Mouse (Mus musculus) layer of hippocampus, postnatal 36 days (tissue): ENCODE measurements around the gene Gm38431. TPM values are rescaled to one million over a fixed set of nuclear protein-coding genes. Genes with fewer than 3 reads are reported as not detected.

Experiments
- DNase-seq, 2 experiments: peaks; one replicate each; pipeline ENCODE4 v3.0.0; 2022
- total RNA-seq, 2 experiments: library from RNA; stranded (reverse); gene quantifications; 2 replicates each; pipeline ENCODE4 v1.2.3; 2021

Gene Gm38431
- total RNA-seq, 2 experiments from 2014 or later, result 4.8 to 5.0 TPM

DNA sequence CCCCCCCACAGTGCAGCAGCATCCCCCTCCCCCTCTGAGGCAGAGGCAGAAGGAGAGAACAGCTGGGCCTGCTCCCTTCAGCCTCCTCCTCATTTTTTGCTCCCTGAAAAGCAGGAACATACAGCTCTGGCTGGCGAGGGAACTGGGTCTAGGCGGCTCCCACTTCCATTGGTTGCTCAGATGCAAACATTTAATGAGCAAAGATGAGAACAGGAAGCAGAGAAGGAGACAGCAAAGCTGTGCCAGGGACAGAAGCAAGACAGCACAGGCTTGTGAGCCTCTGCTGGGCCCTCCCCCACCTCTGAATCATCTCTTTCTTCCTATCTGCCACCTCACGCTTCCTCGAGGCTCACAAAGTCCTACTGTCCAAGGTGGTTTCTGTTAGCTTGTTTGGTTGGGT is 50.5 kb downstream of the Gm38431 start:
- DNase-seq, result peak; percentile 73 to 77

DNA sequence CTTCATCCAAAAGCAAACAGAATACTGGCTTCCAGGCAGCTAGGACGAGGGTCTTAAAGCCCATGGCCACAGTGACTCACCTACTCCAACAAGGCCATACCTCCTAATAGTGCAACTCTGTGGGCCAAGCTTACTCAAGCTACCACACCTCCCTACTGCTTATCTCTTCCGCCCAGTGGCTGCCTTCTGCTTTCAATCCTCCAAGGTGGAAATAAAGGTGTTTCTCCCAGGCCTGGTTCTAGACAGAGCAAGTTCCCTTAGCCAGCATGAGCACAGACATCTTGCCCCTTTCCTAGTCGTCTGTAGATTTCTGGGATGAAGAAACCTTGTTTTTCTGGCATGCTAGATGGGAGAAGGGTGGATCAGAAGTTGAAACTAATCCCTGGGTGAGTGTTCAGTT is 52.0 kb downstream of the Gm38431 start:
- no peak for DNase-seq

DNA sequence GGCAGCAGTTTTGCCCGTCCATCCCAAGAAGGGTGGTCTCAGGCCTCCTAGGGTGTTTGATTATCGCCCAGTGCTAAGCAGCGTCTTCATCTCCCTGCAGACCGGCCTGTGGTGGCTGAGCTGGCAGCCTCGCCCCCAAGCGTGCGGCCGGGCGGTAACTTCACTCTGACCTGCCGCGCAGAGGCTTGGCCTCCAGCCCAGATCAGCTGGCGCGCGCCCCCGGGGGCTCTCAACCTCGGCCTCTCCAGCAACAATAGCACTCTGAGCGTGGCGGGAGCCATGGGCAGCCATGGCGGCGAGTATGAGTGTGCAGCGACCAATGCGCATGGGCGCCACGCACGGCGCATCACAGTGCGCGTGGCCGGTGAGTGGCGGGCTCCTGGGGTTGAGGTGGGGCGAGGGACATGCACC is 54.3 kb downstream of the Gm38431 start:
- peak; percentile 49 to 53 for DNase-seq

DNA sequence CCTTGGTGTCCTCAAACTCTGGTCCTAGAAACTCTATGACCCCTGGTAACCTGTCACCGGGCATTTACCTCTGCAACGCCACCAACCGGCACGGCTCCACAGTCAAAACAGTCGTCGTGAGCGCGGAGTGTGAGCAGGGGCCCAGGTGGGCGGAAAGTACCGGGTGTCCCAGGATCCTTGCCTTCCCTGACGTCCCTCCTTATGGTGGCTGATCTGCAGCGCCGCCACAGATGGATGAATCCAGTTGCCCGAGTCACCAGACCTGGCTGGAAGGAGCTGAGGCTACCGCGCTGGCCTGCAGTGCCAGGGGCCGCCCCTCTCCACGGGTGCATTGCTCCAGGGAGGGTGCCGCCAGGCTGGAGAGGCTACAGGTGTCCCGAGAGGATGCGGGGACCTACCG is 55.1 kb downstream of the Gm38431 start:
- DNase-seq, result no peak

DNA sequence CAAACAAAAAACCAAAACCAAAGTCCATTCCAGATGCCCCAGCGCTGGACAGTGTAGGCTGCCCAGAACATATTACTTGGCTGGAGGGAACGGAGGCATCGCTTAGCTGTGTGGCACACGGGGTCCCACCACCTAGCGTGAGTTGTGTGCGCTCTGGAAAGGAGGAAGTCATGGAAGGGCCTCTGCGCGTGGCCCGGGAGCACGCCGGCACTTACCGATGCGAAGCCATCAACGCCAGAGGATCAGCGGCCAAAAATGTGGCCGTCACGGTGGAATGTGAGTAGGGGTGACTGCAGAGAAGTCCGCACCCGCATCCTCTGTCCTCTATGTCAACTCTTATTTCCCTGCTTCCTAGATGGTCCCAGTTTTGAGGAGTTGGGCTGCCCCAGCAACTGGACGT is 55.6 kb downstream of the Gm38431 start:
- no peak for DNase-seq

DNA sequence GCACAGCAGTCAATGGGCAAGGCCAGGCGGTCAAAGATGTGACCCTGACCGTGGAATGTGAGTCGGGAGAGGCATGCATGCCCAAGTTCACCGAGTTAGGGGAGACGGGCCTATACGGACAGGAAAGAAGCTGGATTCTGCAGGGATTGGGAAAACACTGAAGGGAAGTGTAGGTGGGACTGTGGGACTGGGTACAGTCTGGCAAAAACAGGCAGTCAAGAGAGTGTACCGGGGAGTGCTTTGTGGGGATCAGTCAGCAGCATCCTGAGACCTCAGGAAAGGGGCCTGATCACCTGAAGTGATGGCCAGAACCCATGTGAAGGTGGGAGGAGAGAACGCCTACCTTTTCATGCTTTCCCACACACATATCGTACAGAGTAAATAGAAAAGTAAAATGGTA is 56.2 kb downstream of the Gm38431 start:
- no peak for DNase-seq

DNA sequence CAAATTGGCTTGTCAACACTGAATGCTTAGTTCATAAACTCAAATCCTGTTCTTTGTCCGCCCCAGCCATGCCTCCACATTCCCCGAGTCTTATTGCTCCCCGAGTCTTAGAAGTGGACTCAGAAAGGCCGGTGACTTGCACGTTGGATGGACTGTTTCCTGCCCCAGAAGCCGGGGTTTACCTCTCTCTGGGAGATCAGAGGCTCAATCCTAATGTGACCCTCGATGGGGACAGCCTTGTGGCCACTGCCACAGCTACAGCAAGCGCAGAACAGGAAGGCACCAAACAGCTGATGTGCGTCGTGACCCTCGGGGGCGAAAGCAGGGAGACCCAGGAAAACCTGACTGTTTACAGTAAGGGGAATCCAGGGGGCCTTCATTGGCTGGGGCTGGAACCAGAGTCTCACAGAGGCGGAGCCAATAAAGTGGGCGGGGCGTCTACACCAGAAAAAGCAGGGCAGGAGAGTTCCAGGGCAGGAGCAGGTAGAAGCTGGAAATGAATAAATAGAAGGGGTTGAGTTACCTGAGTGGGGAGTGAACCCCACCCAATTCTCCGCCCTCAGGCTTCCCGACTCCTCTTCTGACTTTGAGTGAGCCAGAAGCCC is 57.2 kb downstream of the Gm38431 start:
- DNase-seq, result peak in 1 of 2 experiments; percentile 17

DNA sequence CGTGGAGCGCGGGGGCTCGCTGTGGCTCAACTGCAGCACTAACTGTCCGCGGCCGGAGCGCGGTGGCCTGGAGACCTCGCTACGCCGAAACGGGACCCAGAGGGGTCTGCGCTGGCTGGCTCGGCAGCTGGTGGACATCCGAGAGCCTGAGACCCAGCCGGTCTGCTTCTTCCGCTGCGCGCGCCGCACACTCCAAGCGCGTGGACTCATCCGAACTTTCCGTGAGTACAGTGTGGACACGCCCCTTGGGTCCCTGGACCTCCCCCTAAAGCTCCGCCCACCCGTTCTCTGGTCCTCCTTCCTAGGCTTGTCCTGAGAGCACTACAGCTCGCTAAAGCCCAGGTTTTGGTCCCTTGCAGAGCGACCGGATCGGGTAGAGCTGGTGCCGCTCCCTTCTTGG is 58.7 kb downstream of the Gm38431 start:
- DNase-seq, result peak; percentile 70 to 74

DNA sequence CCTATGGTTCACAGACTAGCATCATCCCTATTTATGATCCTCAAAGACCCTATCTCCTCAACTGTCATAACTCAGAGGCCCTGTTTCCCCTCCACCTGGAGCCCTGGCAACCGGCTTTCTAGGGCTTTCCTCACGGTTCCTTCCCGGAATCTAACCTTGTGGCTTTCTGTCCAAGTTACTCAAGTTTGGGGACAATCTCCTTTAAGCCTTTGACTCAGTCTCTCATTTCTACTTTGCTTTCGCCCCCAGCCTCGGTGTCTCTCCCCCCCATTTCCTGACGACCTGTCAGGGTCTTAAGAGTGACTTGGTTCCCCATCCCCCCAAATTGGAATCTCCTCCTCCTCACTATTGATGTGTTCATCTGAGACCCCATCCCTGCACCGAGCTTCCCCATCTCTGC is 59.3 kb downstream of the Gm38431 start:
- DNase-seq, result no peak

DNA sequence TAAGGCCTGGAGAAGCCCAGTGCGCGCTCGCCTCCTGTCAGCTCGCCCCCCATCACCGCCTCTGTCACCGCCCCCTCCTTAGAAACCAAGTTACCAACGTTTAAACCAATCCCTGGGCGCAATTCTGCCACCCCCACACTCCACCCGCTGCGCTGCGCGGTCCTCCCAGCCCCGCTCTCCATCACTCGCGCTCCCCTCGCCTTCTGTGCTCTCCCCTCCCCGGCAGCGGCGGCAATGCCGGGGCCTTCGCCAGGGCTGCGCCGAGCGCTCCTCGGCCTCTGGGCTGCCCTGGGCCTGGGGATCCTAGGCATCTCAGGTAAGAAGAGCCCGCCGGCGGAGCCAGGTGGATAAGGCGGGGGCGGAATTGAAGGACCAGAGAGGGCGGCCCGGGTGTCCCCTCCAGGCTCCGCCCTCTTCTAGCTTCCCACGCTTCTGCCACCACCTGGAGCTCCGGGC is 59.9 kb downstream of the Gm38431 start, which contains the start of gene Icam5:
Gene Icam5, plus strand, starts transcription at position 178 of the 456 bp plus-strand sequence.
- DNase-seq, result peak; percentile 88 to 89

DNA sequence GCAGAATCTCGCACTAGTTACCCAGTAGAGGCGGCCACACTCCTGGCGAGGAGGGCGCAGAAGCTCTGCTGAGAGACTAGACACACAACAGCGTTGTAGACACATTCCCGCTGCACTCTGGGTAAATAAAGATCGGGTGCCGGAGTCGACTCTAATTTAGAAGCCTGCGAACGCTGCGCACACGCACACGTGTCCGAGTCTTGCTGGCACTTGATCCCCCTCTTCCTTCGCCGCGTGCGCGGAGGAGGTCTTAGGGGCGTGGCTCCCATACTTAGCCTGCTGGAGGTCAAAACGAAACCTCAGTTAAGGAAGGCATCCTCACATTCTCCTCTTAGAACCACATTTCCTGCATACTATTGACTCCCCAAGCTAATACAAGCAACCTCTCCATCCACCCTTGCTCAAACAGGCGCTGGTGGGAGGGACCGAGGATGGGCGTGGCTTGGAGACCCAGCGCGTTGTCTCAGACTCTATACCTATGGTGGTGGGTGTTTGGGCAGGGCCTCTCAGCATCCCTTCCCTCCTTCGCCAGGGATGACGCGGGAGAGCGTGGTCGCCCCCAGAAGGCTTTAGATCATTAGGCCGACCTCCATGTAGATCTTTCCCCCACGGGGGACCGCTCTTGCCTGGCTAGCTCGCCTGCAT is 60.4 kb downstream of the Gm38431 start:
- DNase-seq, result peak; percentile 78 to 79

DNA sequence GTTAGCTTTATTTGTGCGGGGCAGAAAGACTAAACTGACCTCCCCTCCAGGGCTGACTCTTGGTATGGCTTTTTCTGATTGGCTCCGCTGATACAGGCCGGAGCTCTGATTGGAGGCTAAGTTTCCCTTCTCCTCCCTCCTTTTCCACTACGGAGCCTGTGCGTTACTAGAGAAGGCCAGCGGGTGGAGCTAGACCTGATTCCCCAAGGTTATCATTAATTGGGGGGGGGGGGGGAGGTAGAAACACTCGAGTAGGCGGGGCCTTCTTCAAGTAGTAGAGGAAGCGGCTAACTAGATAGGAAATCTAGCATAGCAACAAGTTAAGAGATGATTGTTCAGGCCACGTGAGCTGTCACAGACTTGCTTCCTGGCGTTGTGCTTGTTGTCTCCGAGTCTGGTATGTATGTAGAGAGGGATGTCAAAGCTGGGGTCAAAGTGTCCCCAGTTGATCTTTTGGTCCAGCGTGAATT is 61.0 kb downstream of the Gm38431 start:
- peak; percentile 71 to 79 for DNase-seq

DNA sequence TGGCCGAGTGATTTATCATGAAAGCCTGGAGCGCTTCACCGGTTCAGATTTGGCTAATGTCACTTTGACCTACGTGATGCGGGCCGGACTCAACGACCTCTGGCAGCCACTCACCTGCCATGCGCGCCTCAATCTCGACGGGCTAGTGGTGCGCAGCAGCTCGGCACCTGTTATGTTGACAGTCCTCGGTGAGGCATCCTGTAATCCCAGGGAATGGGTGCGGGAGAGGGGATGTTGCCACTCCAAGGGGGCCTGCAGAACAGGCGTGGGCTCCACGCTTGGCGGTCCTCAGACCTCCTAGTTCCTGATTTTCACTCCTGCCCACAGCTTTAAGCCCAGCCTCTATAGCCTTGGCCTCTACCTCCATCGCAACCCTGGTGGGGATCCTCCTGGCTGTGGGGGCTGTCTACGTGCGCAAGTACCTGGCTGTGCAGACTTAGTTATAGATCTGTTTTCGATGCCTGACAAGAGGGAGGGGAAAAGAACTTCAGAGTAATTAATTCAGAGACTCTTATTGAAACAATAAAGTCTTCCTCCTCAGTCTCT is 61.7 kb downstream of the Gm38431 start:
- DNase-seq, result no peak

DNA sequence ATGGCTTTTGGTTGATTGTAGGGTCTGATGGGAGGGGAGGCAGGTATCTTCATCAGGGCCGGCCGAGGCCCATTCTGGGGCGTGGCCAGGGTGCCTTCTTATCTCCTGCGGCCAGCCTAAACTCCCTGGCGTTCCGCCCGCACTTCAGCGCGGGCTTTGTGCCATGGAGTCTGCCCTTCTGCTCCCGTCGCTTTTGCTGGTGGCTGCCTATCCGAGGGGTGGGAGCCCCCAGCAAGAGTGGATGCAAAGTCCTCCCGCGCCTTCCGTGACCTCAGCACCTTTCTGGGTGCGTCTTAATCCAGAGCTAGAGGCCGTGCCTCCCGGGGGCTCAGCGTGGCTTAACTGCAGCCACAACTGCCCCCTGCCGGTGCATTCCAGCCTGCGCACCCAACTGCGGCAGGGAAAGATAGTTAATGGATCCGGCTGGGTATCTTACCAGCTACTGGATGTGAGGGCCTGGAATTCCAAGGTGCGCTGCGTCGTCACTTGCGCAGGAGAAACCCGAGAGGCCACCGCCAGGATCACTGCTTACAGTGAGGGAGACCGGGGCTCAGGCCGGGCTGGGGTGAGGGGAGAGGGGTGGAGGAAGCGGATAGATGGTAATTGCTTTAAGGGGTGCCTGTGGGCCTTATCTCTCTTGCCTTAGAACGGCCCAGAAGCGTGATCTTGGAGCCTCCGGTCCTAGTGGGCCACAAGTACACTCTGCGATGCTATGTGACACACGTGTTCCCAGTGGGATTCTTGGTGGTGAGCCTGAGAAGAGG is 62.3 kb downstream of the Gm38431 start, which contains the start of gene Icam4:
Gene Icam4, plus strand, starts transcription at position 83 of the 764 bp plus-strand sequence.
- peak; percentile 66 to 72 for DNase-seq

DNA sequence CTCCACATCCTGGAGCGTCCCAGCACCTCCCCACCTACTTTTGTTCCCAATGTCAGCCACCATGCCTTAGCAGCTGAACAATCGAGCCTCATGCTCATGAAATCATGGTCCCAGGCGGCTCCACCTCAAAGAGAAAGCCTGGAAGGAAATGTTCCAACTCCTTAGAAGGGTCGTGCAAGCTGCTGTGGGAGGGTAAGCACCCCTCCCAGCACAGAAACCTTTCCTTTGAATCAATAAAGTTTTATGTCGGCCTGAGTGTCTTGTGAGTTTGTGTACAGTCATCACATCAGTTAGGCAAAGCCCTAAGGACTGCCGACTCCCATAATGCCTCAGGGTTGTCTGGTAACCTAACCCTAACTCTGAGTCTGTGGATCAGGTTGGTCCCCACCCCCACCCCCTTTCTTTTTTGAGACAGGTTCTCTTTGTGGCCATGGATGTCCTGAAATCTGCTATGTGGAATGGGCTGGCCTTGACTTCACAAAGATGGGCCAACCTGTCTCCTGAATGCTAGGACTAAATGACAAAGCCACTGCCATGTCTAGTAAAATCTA is 63.2 kb downstream of the Gm38431 start:
- DNase-seq, result no peak

DNA sequence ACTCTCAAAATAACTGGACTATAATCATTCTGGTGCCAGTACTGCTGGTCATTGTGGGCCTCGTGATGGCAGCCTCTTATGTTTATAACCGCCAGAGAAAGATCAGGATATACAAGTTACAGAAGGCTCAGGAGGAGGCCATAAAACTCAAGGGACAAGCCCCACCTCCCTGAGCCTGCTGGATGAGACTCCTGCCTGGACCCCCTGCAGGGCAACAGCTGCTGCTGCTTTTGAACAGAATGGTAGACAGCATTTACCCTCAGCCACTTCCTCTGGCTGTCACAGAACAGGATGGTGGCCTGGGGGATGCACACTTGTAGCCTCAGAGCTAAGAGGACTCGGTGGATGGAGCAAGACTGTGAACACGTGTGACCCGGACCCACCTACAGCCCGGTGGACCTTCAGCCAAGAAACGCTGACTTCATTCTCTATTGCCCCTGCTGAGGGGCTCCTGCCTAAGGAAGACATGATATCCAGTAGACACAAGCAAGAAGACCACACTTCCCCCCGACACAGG is 64.0 kb downstream of the Gm38431 start:
- no peak for DNase-seq

DNA sequence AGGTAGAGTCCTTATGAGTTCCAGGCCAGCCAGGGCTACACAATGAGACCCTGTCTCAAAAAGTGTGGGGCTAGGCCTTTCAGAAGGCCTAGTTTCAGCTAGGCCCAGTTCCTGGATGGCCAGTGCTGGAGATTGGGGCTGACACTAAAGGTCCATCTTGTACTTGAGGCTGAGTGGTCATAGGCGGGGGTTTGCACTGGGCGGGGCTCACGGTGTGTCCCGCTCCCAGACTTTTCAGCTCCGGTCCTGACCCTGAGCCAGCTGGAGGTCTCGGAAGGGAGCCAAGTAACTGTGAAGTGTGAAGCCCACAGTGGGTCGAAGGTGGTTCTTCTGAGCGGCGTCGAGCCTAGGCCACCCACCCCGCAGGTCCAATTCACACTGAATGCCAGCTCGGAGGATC is 64.9 kb downstream of the Gm38431 start:
- no peak for DNase-seq

DNA sequence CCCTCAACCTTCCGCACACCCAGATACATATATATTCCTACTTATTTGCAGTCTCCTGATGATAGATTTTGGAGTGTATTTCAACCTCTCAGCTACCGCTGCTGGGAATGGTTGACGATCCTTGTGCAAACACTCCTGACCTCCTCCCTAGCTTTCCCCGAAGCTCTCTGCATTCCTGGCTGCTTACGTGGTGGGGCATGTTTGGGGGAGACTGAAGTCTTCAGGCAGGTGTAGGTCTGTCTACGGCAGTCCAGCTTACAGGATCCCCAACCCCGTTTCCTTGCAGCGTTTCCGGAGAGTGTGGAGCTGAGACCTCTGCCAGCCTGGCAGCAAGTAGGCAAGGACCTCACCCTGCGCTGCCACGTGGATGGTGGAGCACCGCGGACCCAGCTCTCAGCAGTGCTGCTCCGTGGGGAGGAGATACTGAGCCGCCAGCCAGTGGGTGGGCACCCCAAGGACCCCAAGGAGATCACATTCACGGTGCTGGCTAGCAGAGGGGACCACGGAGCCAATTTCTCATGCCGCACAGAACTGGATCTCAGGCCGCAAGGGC is 66.5 kb downstream of the Gm38431 start:
- no peak for DNase-seq

DNA sequence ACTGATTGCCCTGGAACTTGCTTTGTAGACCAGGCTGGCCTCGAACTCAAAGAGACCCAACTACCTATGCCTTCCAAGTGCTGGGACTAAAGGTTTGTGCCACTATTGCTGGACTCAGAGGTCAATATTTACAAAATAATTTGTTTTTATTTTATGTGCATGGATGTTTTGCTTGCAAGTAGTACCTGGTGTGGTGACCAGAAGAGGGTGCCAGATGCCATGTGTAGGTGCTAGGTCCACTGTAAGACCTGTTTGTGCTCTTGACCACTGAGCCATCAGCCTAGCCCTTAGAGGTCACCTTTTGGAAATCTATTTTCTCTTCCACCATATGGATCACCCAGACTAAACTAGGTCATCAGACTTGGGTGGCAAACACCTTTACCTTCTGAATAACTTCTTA is 69.1 kb downstream of the Gm38431 start:
- no peak for DNase-seq

DNA sequence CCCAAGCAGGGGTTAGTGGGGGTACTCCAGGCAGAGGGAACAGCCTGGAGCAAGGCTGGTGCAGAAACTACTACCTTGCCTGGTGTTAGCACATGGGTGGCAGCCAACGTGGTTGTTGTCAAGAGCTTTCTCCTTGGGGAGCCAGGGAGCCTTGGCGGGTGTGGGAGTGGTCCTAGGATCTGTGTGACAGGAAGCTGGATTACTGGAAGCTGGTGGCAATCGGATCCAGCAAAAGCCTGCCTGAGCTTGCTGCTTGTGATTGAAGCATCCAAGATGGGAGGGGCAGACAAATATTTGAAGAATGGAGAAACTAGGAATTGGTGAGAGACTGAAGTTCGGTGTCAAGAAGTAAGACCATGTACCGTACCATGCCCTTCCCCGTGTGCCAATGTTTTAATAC is 69.5 kb downstream of the Gm38431 start:
- no peak for DNase-seq

DNA sequence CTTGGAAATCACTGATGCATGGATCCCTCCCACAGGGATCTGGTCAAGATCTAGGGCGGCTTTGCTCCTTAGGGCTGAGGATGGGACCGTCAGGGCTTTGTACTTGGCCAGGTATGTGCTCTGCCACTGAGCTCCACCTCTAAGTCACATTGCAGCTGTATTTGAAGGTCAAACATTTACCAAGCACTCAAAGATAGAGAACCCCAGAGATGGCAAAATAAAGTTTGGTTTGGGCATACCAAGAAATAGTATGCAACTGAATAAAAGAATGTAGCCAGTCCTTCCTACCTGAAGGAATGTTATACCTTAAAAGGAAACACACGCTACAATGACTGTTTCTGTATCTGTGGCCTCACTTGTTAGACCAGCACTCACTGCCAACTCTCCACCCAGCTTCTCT is 70.4 kb downstream of the Gm38431 start:
- DNase-seq, result no peak

DNA sequence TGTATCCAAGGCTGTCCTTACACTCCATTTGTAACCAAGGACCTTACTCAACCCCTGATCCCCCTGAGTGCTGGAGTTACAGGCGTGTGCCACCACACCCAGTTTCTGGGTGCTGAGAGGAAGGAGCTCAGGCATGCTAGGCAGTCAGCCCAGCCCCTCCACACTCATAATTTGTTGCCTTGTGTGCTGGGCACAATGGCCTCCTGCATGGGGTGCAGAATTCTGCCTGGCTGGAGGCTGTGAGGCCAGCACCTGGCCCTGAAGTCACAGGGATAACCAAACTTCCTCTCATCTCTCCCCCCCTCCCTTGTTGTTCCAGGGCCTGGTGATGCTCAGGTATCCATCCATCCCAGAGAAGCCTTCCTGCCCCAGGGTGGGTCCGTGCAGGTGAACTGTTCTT is 73.2 kb downstream of the Gm38431 start:
- no peak for DNase-seq
